Mouse (Mus musculus) 3T3-L1 (cell line): ENCODE data around the gene Nrl.

Source experiments
- DNase-seq: peaks from one replicate; pipeline ENCODE4 v3.0.0-alpha.2; 2015; ENCODE audit warnings: low read depth, low spot score

The Nrl gene

GRCm38 (mm10) chr14:55486836-55487235 lies 37.9 kb downstream of the Nrl start:
- DNase-seq = no peak

- no peak for DNase-seq
Measured at GRCm38 (mm10) chr14:55484430-55485085, 40.2 kb downstream of the Nrl start.

GRCm38 (mm10) chr14:55479629-55480028 lies 45.2 kb downstream of the Nrl start:
- no peak for DNase-seq

GRCm38 (mm10) chr14:55478651-55479599 lies 45.9 kb downstream of the Nrl start, which contains the start of gene Dhrs4:
Dhrs4 (plus strand) TSS chr14:55478758.
- DNase-seq = peak; percentile 62

GRCm38 (mm10) chr14:55477829-55478228 lies 47.0 kb downstream of the Nrl start:
- DNase-seq = no peak

- no peak for DNase-seq
Measured at GRCm38 (mm10) chr14:55477421-55477820, 47.4 kb downstream of the Nrl start.

- no peak for DNase-seq
Measured at GRCm38 (mm10) chr14:55475654-55476053, 49.1 kb downstream of the Nrl start.

- DNase-seq = no peak
Measured at GRCm38 (mm10) chr14:55470806-55471205, 54.0 kb downstream of the Nrl start.

- no peak for DNase-seq
Measured at GRCm38 (mm10) chr14:55469821-55470220, 55.0 kb downstream of the Nrl start.

GRCm38 (mm10) chr14:55469041-55469440 lies 55.7 kb downstream of the Nrl start:
- no peak for DNase-seq
